Mouse (Mus musculus) hindbrain, embryonic 11.5 days (tissue): ENCODE measurements around the gene Fitm2. TPM values are rescaled to one million over a fixed set of nuclear protein-coding genes. Genes with fewer than 3 reads are reported as not detected.

Experiments
- ATAC-seq: fragments of 200-750 bp; cut with Nextera tagmentation; 2 replicates; pipeline ENCODE4 v1.8.0; 2017; ENCODE audit warnings: mild to moderate bottlenecking, moderate TSS enrichment, moderate library complexity; ENCODE audit not compliant: low FRiP score
- DNase-seq: peaks from one replicate; pipeline ENCODE4 v3.0.0-alpha.2; 2015; ENCODE audit warnings: low spot score
- H3K27ac ChIP-seq: fragments of 300-500 bp; sonication (generic); 2 replicates; pipeline ENCODE4 v1.5.1; 2014; ENCODE audit warnings: mild to moderate bottlenecking, low read depth, low read length
- H3K27me3 ChIP-seq: fragments of 300-500 bp; sonication (generic); 2 replicates; pipeline ENCODE4 v1.6.1; 2014; ENCODE audit warnings: mild to moderate bottlenecking, low read length, moderate library complexity, mixed read lengths; ENCODE audit not compliant: control insufficient read depth, insufficient read depth
- H3K36me3 ChIP-seq: fragments of 300-500 bp; sonication (generic); 2 replicates; pipeline ENCODE4 v1.6.1; 2014; ENCODE audit warnings: mild to moderate bottlenecking, low read length, moderate library complexity, mixed read lengths; ENCODE audit not compliant: control insufficient read depth, insufficient read depth
- H3K4me1 ChIP-seq: fragments of 300-500 bp; sonication (generic); replicated peaks from 2 replicates; pipeline ENCODE4 v1.6.1; 2014; ENCODE audit warnings: low read length, mixed read lengths; ENCODE audit not compliant: control insufficient read depth, insufficient read depth
- H3K4me2 ChIP-seq: fragments of 300-500 bp; sonication (generic); replicated peaks from 2 replicates; pipeline ENCODE4 v1.6.1; 2014; ENCODE audit warnings: mild to moderate bottlenecking, low read depth, low read length
- H3K4me3 ChIP-seq: fragments of 300-500 bp; sonication (generic); 2 replicates; pipeline ENCODE4 v1.5.1; 2014; ENCODE audit warnings: low read depth, low read length
- H3K9ac ChIP-seq: fragments of 300-500 bp; sonication (generic); 2 replicates; pipeline ENCODE4 v1.6.1; 2014; ENCODE audit warnings: low read depth, low read length
- H3K9me3 ChIP-seq: fragments of 300-500 bp; sonication (generic); 2 replicates; pipeline ENCODE4 v1.6.1; 2016; ENCODE audit warnings: low read length; ENCODE audit not compliant: control insufficient read depth
- WGBS: fragments of 180-500 bp; shearing (Covaris S2); extraction: QIAGEN DNeasy Blood & Tissue Kit; methylation state at CpG from one replicate; pipeline ENCODE4 v1.1.7; 2014; 5-methylcytosine and 5-hydroxymethylcytosine counted together
- polyA plus RNA-seq: library from polyadenylated mRNA; unstranded; fragments of >200 nt; fragmentation: Nextera tagmentation; extraction: Ambion mirVana; gene quantifications from 2 replicates; pipeline ENCODE4 v1.2.1, GENCODE M21; 2014

The Fitm2 gene
- polyA plus RNA-seq: 8.0 and 9.0 TPM in 2 replicates

GRCm38 (mm10) chr2:163472466-163472851, at the start of gene Fitm2:
Gene Fitm2, minus strand, starts transcription at chr2:163472629.
- Histone ChIP-seq H3K27me3 (no peaks in the 10 kb centered on the region), H3K36me3 (no peaks in the 10 kb centered on the region), H3K4me1 (peaks cover 5% of the 10 kb centered on the region; the same call in 1 of the 2 replicates), H3K4me3 (peak within 1 kb of the TSS; percentile 86), H3K4me2 (peak within 1 kb of the TSS; percentile 89), H3K9ac (peak within 1 kb of the TSS; percentile 85), H3K27ac (no peak within 1 kb of the TSS), H3K9me3 (no peaks in the 10 kb centered on the region)
- ATAC-seq (peak; percentile 90), DNase-seq (peak; percentile 99)
- WGBS: 0% methylated on average over 30 of the region's 30 CpGs

GRCm38 (mm10) chr2:163506300-163507004, 34.0 kb upstream of the Fitm2 start, which contains the start of gene Hnf4a:
Gene Hnf4a, plus strand, starts transcription at chr2:163506808.
- no peak within 1 kb of the TSS for H3K4me2 ChIP-seq
- 92% methylated on average over 10 of the region's 10 CpGs for WGBS
- H3K27me3 ChIP-seq: no peaks in the 10 kb centered on the region
- no peak within 1 kb of the TSS for H3K4me3 ChIP-seq
- no peaks in the 10 kb centered on the region for H3K4me1 ChIP-seq
- ATAC-seq (no peak), DNase-seq (no peak)
- H3K9ac ChIP-seq: no peak within 1 kb of the TSS
- no peaks in the 10 kb centered on the region for H3K36me3 ChIP-seq
- no peak within 1 kb of the TSS for H3K27ac ChIP-seq
- no peaks in the 10 kb centered on the region for H3K9me3 ChIP-seq

GRCm38 (mm10) chr2:163503191-163503590, 30.8 kb upstream of the Fitm2 start:
- H3K9ac ChIP-seq: no peak overlapping the region
- no peaks in the 10 kb centered on the region for H3K27me3 ChIP-seq
- ATAC-seq: no peak
- H3K36me3 ChIP-seq: no peaks in the 10 kb centered on the region
- H3K4me3 ChIP-seq: no peak overlapping the region
- DNase-seq: no peak
- H3K9me3 ChIP-seq: no peaks in the 10 kb centered on the region
- H3K4me1 ChIP-seq: no peaks in the 10 kb centered on the region
- H3K27ac ChIP-seq: no peak overlapping the region
- 77% methylated on average over 7 of the region's 7 CpGs for WGBS
- H3K4me2 ChIP-seq: no peak overlapping the region

GRCm38 (mm10) chr2:163502219-163502618, 29.8 kb upstream of the Fitm2 start:
- no peaks in the 10 kb centered on the region for H3K9me3 ChIP-seq
- no peak overlapping the region for H3K4me3 ChIP-seq
- H3K9ac ChIP-seq: no peak overlapping the region
- no peak for ATAC-seq
- 80% methylated on average over 2 of the region's 2 CpGs for WGBS
- no peaks in the 10 kb centered on the region for H3K36me3 ChIP-seq
- H3K27ac ChIP-seq: no peak overlapping the region
- no peaks in the 10 kb centered on the region for H3K27me3 ChIP-seq
- no peak for DNase-seq
- no peak overlapping the region for H3K4me2 ChIP-seq
- H3K4me1 ChIP-seq: no peaks in the 10 kb centered on the region

- DNase-seq: no peak
- Histone ChIP-seq H3K27ac (no peak overlapping the region), H3K4me3 (no peak overlapping the region), H3K9me3 (no peaks in the 10 kb centered on the region), H3K4me2 (no peak overlapping the region), H3K4me1 (no peaks in the 10 kb centered on the region), H3K27me3 (no peaks in the 10 kb centered on the region), H3K36me3 (no peaks in the 10 kb centered on the region), H3K9ac (no peak overlapping the region)
- no peak for ATAC-seq
- WGBS: 40% methylated on average over 6 of the region's 6 CpGs
Measured at GRCm38 (mm10) chr2:163494456-163494855, 22.0 kb upstream of the Fitm2 start.

- Histone ChIP-seq H3K9ac (no peak overlapping the region), H3K27ac (no peak overlapping the region), H3K36me3 (no peaks in the 10 kb centered on the region), H3K4me1 (no peaks in the 10 kb centered on the region), H3K4me2 (no peak overlapping the region), H3K27me3 (no peaks in the 10 kb centered on the region), H3K9me3 (no peaks in the 10 kb centered on the region), H3K4me3 (no peak overlapping the region)
- 64% methylated on average over 5 of the region's 5 CpGs for WGBS
- ATAC-seq: no peak
- no peak for DNase-seq
Measured at GRCm38 (mm10) chr2:163493976-163494375, 21.5 kb upstream of the Fitm2 start.

- Histone ChIP-seq H3K9ac (no peak overlapping the region), H3K9me3 (no peaks in the 10 kb centered on the region), H3K4me3 (no peak overlapping the region), H3K27ac (no peak overlapping the region), H3K36me3 (no peaks in the 10 kb centered on the region), H3K4me1 (no peaks in the 10 kb centered on the region), H3K27me3 (no peaks in the 10 kb centered on the region), H3K4me2 (no peak overlapping the region)
- WGBS: 21% methylated on average over 5 of the region's 5 CpGs
- ATAC-seq (no peak), DNase-seq (no peak)
Measured at GRCm38 (mm10) chr2:163493031-163493430, 20.6 kb upstream of the Fitm2 start.

- Histone ChIP-seq H3K4me3 (no peak within 1 kb of the TSS), H3K27ac (no peak within 1 kb of the TSS), H3K4me1 (no peaks in the 10 kb centered on the region), H3K27me3 (no peaks in the 10 kb centered on the region), H3K36me3 (no peaks in the 10 kb centered on the region), H3K4me2 (no peak within 1 kb of the TSS), H3K9me3 (no peaks in the 10 kb centered on the region), H3K9ac (no peak within 1 kb of the TSS)
- DNase-seq (no peak), ATAC-seq (no peak)
- WGBS: 69% methylated on average over 5 of the region's 5 CpGs
Measured at GRCm38 (mm10) chr2:163492018-163492417, 19.6 kb upstream of the Fitm2 start, which contains the start of gene R3hdml. Gene R3hdml, plus strand, starts transcription at chr2:163492318.

- Histone ChIP-seq H3K36me3 (no peaks in the 10 kb centered on the region), H3K4me1 (no peaks in the 10 kb centered on the region), H3K27me3 (no peaks in the 10 kb centered on the region), H3K9ac (no peak overlapping the region), H3K9me3 (no peaks in the 10 kb centered on the region), H3K27ac (no peak overlapping the region), H3K4me3 (no peak overlapping the region), H3K4me2 (no peak overlapping the region)
- 73% methylated on average over 7 of the region's 7 CpGs for WGBS
- DNase-seq (no peak), ATAC-seq (no peak)
Measured at GRCm38 (mm10) chr2:163491351-163491750, 18.9 kb upstream of the Fitm2 start.
